Mouse (Mus musculus): ENCODE results near the gene Serinc1. TPM values are rescaled to one million over a fixed set of nuclear protein-coding genes. Genes with fewer than 3 reads are reported as not detected.

Serinc1 gene
- polyA plus RNA-seq, 1 experiment from 2014 or later: 162 TPM

- H3K36me3 ChIP-seq (ENCODE audit: control insufficient read depth, insufficient read depth, low read length): peaks cover 3% of the 10 kb centered on the region
- no peaks in the 10 kb centered on the region for H3K27me3 ChIP-seq (ENCODE audit: control insufficient read depth, insufficient read depth, low read length)
- 0 out of 2 replicates have a peak, but pooled peaks cover 2% of the 10 kb centered on the region for H3K4me1 ChIP-seq (ENCODE audit: control insufficient read depth, insufficient read depth, low read length)
- no peak overlapping the region for H3K4me2 ChIP-seq (replicated peaks; ENCODE audit: low read depth, low read length)
- WGBS: 88% methylated on average over 2 of the region's 2 CpGs
- peaks cover 3% of the 10 kb centered on the region; the same call in 1 of the 2 replicates for H3K9me3 ChIP-seq (ENCODE audit: control insufficient read depth, low read depth, low read length)
- no peak overlapping the region for H3K4me3 ChIP-seq (ENCODE audit: low read depth, low read length)
- no peak overlapping the region for H3K27ac ChIP-seq (ENCODE audit: low read length)
- no peak for ATAC-seq (ENCODE audit: insufficient number of reproducible peaks, insufficient read depth, low FRiP score, low read depth)
- no peak overlapping the region for H3K9ac ChIP-seq (replicated peaks; ENCODE audit: low read depth, low read length)
These were observed 40.3 kb downstream of the Serinc1 start for GRCm38 (mm10) chr10:57492050-57492449.

GRCm38 (mm10) chr10:57488591-57488990 lies 43.7 kb downstream of the Serinc1 start:
- 0 out of 2 replicates have a peak, but pooled peaks cover 2% of the 10 kb centered on the region for H3K4me1 ChIP-seq (ENCODE audit: control insufficient read depth, insufficient read depth, low read length)
- no peak overlapping the region for H3K4me3 ChIP-seq (ENCODE audit: low read depth, low read length)
- H3K9me3 ChIP-seq (ENCODE audit: control insufficient read depth, low read depth, low read length): peaks cover 2% of the 10 kb centered on the region; the same call in 1 of the 2 replicates
- H3K27me3 ChIP-seq (ENCODE audit: control insufficient read depth, insufficient read depth, low read length): no peaks in the 10 kb centered on the region
- no peak overlapping the region for H3K9ac ChIP-seq (replicated peaks; ENCODE audit: low read depth, low read length)
- 0 out of 2 replicates have a peak overlapping the region, but pooled peaks have one; percentile 4 for H3K4me2 ChIP-seq (replicated peaks; ENCODE audit: low read depth, low read length)
- no peaks in the 10 kb centered on the region; the same call in 1 of the 2 replicates for H3K36me3 ChIP-seq (ENCODE audit: control insufficient read depth, insufficient read depth, low read length)
- no peak overlapping the region for H3K27ac ChIP-seq (ENCODE audit: low read length)
- ATAC-seq (ENCODE audit: insufficient number of reproducible peaks, insufficient read depth, low FRiP score, low read depth): no peak

DNA sequence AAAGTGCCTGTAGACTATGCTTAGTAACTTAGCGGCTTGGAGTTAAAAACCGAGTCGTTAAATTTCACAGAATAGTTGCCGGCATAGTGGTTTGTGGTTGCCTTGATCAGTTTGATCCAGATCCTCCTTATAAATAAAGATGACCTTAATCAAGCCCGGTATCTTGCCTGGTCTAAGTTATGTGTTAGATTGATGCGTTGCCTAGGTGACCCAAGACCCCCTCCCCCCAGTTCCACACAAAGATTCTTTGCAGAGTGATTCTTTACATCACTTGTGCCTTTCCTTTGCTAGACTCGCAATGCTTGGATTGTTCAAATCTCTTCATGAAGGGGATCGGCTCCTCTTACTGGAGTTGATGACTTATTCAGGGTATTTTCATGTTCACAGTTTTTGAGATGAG lies 45.1 kb downstream of the Serinc1 start:
- H3K36me3 ChIP-seq (ENCODE audit: control insufficient read depth, insufficient read depth, low read length): no peaks in the 10 kb centered on the region; the same call in 1 of the 2 replicates
- H3K9me3 ChIP-seq (ENCODE audit: control insufficient read depth, low read depth, low read length): no peaks in the 10 kb centered on the region
- H3K9ac ChIP-seq (replicated peaks; ENCODE audit: low read depth, low read length): peak overlapping the region; percentile 79
- ATAC-seq (ENCODE audit: insufficient number of reproducible peaks, insufficient read depth, low FRiP score, low read depth): no peak
- H3K4me1 ChIP-seq (ENCODE audit: control insufficient read depth, insufficient read depth, low read length): 0 out of 2 replicates have a peak, but pooled peaks cover 2% of the 10 kb centered on the region
- H3K27me3 ChIP-seq (ENCODE audit: control insufficient read depth, insufficient read depth, low read length): no peaks in the 10 kb centered on the region
- peak overlapping the region; percentile 64 for H3K4me2 ChIP-seq (replicated peaks; ENCODE audit: low read depth, low read length)
- no peak overlapping the region; the same call in 1 of the 2 replicates for H3K27ac ChIP-seq (ENCODE audit: low read length)
- peak overlapping the region; percentile 71 for H3K4me3 ChIP-seq (ENCODE audit: low read depth, low read length)
- WGBS: under 1% methylated on average over 8 of the region's 8 CpGs

DNA sequence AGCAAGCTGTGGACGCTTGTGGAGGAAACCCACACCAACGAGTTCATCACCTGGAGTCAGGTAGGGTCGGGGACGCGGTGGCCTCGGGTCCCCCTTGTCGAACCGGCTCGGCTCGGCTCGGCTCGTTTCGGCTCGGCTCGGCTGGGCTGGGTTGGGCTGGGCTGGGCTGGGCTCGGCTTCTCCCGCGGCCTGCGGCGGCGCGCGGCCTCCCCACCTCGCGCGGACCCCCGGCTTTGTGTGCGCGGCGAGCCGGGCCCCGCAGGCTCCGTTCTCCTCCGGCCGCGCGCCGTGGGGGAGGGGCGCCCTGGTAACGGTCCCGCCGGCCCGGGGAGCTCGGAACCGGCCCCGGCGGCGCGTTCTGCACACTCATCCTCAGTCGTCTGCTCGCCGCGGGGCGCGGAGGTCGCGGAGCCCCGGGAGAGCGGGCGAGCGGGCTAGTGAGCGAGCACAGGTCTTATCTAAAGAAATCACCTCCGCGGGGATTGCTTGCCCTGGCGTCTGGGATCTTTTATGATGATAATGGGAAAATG lies 45.7 kb downstream of the Serinc1 start:
- under 1% methylated on average over 65 of the region's 65 CpGs for WGBS
- Histone ChIP-seq H3K4me2 (replicated peaks; ENCODE audit: low read depth, low read length) (peak overlapping the region; percentile 64), H3K9me3 (ENCODE audit: control insufficient read depth, low read depth, low read length) (no peaks in the 10 kb centered on the region), H3K27me3 (ENCODE audit: control insufficient read depth, insufficient read depth, low read length) (no peaks in the 10 kb centered on the region), H3K4me3 (ENCODE audit: low read depth, low read length) (peak overlapping the region; percentile 71), H3K4me1 (ENCODE audit: control insufficient read depth, insufficient read depth, low read length) (0 out of 2 replicates have a peak, but pooled peaks cover 2% of the 10 kb centered on the region), H3K9ac (replicated peaks; ENCODE audit: low read depth, low read length) (peak overlapping the region; percentile 79), H3K27ac (ENCODE audit: low read length) (peak overlapping the region; percentile 96), H3K36me3 (ENCODE audit: control insufficient read depth, insufficient read depth, low read length) (no peaks in the 10 kb centered on the region)
- ATAC-seq (ENCODE audit: insufficient number of reproducible peaks, insufficient read depth, low FRiP score, low read depth): peak; percentile 85

DNA sequence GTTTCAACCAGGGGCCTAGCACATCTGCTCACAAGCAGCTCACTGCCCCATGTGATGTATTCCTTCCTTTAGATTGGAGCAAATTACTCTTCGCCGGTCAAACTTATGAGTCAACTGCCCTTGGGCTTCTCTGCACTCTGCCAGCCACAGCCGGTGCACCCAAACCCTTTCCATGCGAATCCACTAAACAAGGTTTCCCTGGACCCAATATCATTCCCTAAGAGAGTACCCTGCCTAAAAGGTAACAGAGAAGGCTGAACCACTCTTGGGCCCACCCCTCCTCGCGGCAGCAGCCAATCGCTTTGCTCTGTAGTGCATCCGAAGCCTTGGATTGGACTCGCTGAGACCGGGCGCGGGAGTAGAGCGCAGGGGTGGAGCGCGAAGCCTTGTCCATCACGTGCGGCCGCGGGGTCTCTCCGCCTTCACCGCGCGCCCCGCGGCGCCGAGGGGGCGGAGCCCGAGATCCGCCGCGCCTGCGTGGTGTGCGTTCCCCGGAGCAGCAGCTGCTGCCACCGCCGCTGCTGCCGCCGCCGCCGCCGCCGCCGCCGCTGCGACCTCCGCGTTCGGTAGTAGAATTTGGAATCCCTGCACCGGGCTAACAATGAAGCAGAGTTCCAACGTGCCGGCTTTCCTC lies 46.3 kb downstream of the Serinc1 start, which contains the start of gene Hsf2:
Hsf2 (plus strand) TSS at position 478 of the 634 bp plus-strand sequence.
- Histone ChIP-seq H3K27me3 (ENCODE audit: control insufficient read depth, insufficient read depth, low read length) (no peaks in the 10 kb centered on the region), H3K4me1 (ENCODE audit: control insufficient read depth, insufficient read depth, low read length) (0 out of 2 replicates have a peak, but pooled peaks cover 2% of the 10 kb centered on the region), H3K9ac (replicated peaks; ENCODE audit: low read depth, low read length) (peak within 1 kb of the TSS; percentile 79), H3K4me3 (ENCODE audit: low read depth, low read length) (peak within 1 kb of the TSS; percentile 71), H3K4me2 (replicated peaks; ENCODE audit: low read depth, low read length) (peak within 1 kb of the TSS; percentile 64), H3K27ac (ENCODE audit: low read length) (peak within 1 kb of the TSS; percentile 96), H3K9me3 (ENCODE audit: control insufficient read depth, low read depth, low read length) (no peaks in the 10 kb centered on the region), H3K36me3 (ENCODE audit: control insufficient read depth, insufficient read depth, low read length) (no peaks in the 10 kb centered on the region)
- 1% methylated on average over 52 of the region's 52 CpGs for WGBS
- ATAC-seq (ENCODE audit: insufficient number of reproducible peaks, insufficient read depth, low FRiP score, low read depth): peak; percentile 99

DNA sequence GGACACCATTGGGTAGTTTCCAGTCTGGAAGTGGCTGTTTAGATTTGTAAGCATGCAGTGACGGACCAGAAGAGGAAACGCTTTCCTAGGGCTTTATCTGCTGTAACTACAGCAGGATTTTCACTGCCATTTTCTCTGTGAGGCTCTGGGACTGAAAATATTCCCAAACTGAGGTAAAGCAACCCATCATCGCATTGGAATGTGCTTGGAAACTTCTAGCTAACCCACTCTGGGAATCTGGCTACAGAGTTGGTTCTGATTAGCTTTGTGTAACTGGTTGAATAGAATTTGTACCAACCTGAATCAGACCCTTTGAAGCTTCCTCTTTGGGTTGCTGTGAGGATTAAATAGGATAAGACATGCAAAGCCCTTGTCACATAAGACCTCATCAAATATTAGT lies 47.6 kb downstream of the Serinc1 start:
- ATAC-seq (ENCODE audit: insufficient number of reproducible peaks, insufficient read depth, low FRiP score, low read depth): no peak
- no peaks in the 10 kb centered on the region for H3K9me3 ChIP-seq (ENCODE audit: control insufficient read depth, low read depth, low read length)
- 83% methylated on average over 3 of the region's 3 CpGs for WGBS
- no peak overlapping the region for H3K27ac ChIP-seq (ENCODE audit: low read length)
- H3K4me1 ChIP-seq (ENCODE audit: control insufficient read depth, insufficient read depth, low read length): 0 out of 2 replicates have a peak, but pooled peaks cover 2% of the 10 kb centered on the region
- H3K4me2 ChIP-seq (replicated peaks; ENCODE audit: low read depth, low read length): no peak overlapping the region
- no peak overlapping the region for H3K4me3 ChIP-seq (ENCODE audit: low read depth, low read length)
- no peak overlapping the region for H3K9ac ChIP-seq (replicated peaks; ENCODE audit: low read depth, low read length)
- no peaks in the 10 kb centered on the region for H3K36me3 ChIP-seq (ENCODE audit: control insufficient read depth, insufficient read depth, low read length)
- H3K27me3 ChIP-seq (ENCODE audit: control insufficient read depth, insufficient read depth, low read length): no peaks in the 10 kb centered on the region

- no peaks in the 10 kb centered on the region for H3K27me3 ChIP-seq (ENCODE audit: control insufficient read depth, insufficient read depth, low read length)
- ATAC-seq (ENCODE audit: insufficient number of reproducible peaks, insufficient read depth, low FRiP score, low read depth): no peak
- H3K4me3 ChIP-seq (ENCODE audit: low read depth, low read length): no peak overlapping the region
- no peaks in the 10 kb centered on the region for H3K36me3 ChIP-seq (ENCODE audit: control insufficient read depth, insufficient read depth, low read length)
- H3K4me2 ChIP-seq (replicated peaks; ENCODE audit: low read depth, low read length): no peak overlapping the region
- no peaks in the 10 kb centered on the region for H3K4me1 ChIP-seq (ENCODE audit: control insufficient read depth, insufficient read depth, low read length)
- 44% methylated on average over 5 of the region's 5 CpGs for WGBS
- H3K9me3 ChIP-seq (ENCODE audit: control insufficient read depth, low read depth, low read length): no peaks in the 10 kb centered on the region
- H3K9ac ChIP-seq (replicated peaks; ENCODE audit: low read depth, low read length): no peak overlapping the region
- no peak overlapping the region for H3K27ac ChIP-seq (ENCODE audit: low read length)
These were observed 50.6 kb downstream of the Serinc1 start for GRCm38 (mm10) chr10:57481717-57482116.

- Histone ChIP-seq H3K9me3 (ENCODE audit: control insufficient read depth, low read depth, low read length) (no peaks in the 10 kb centered on the region), H3K9ac (replicated peaks; ENCODE audit: low read depth, low read length) (no peak overlapping the region), H3K4me2 (replicated peaks; ENCODE audit: low read depth, low read length) (no peak overlapping the region), H3K27ac (ENCODE audit: low read length) (no peak overlapping the region), H3K4me3 (ENCODE audit: low read depth, low read length) (no peak overlapping the region), H3K36me3 (ENCODE audit: control insufficient read depth, insufficient read depth, low read length) (no peaks in the 10 kb centered on the region), H3K4me1 (ENCODE audit: control insufficient read depth, insufficient read depth, low read length) (no peaks in the 10 kb centered on the region), H3K27me3 (ENCODE audit: control insufficient read depth, insufficient read depth, low read length) (no peaks in the 10 kb centered on the region)
- no peak for ATAC-seq (ENCODE audit: insufficient number of reproducible peaks, insufficient read depth, low FRiP score, low read depth)
- WGBS: 72% methylated on average over 9 of the region's 9 CpGs
These were observed 55.0 kb downstream of the Serinc1 start for GRCm38 (mm10) chr10:57477121-57477843.
